Mouse (Mus musculus): ENCODE results near the gene Tnfrsf13b.
"Not testable (repeated sequence)": the region's sequence is repeated elsewhere in the genome, so short reads cannot be mapped to it uniquely, and the experiment has no call there.

GRCm38 (mm10) chr11:61130646-61131045, 4.1 kb downstream of the Tnfrsf13b start:
- TF ChIP-seq ZKSCAN1 (IDR thresholded peaks at IDR 0.05; ENCODE audit: borderline replicate concordance, low read depth, low read length); GABPA (IDR thresholded peaks at IDR 0.05; ENCODE audit: insufficient replicate concordance, low read depth, low read length); CTCF (conservative IDR thresholded peaks at IDR 0.05 in 1 of 2, IDR thresholded peaks at IDR 0.05 in 1 of 2; ENCODE audit: low read depth in 2 of 2, low read length in 2 of 2); ZNF384 (IDR thresholded peaks at IDR 0.05; ENCODE audit: low read depth, low read length); POLR2AphosphoS2 (IDR thresholded peaks at IDR 0.05; ENCODE audit: low read depth, low read length): not testable (repeated sequence)
- peak; percentile 26; the same call in 1 of the 2 replicates for TF ChIP-seq POLR2A (IDR thresholded peaks at IDR 0.05; ENCODE audit: low read depth, low read length)
- peak; percentile 53 for TF ChIP-seq MAX (IDR thresholded peaks at IDR 0.05; ENCODE audit: low read length)
- peak; percentile 76 for TF ChIP-seq IRF4 (IDR thresholded peaks at IDR 0.05; ENCODE audit: low read depth, low read length)
- peak; percentile 51; the same call in 1 of the 2 replicates for TF ChIP-seq EP300 (IDR thresholded peaks at IDR 0.05; ENCODE audit: low read length)
- peak; percentile 27; the same call in 1 of the 2 replicates for TF ChIP-seq HCFC1 (IDR thresholded peaks at IDR 0.05; ENCODE audit: low read depth, low read length)
- TF ChIP-seq KAT2A (IDR thresholded peaks at IDR 0.05; ENCODE audit: insufficient replicate concordance, low read length), result 0 out of 2 replicates have a peak, but pooled peaks have one; percentile 35
